Mouse (Mus musculus): ENCODE measurements at regions not wholly inside any gene's neighbourhood (a gene's known extent, or its start where the extent isn't known, plus 50 kb on each side); places are given as distances from the start of the nearest gene placed in this dataset.

- no peak for DNase-seq (ENCODE audit: low read depth, low spot score)
These were observed 693.0 kb upstream of the Gpc5 start for GRCm38 (mm10) chr14:114398861-114399557.

DNA sequence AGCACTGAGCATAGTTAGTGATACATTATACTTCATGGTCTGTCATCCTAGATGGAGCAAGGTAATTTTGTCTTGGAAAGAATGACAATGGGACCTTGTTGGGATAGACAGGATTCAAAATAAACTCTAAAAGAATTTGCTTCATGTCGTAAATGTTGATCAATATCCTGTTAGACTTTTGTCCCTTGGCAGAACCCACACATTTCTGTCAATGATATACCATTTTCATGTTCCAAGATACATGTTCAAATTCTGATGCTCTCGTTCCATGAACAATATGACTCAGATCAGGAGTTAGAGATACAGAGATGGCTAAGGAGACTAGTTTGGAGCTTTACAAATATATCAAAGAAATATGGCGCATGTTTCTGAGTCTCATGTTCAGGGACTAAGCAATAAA, 673.2 kb upstream of the Gpc5 start:
- no peak for DNase-seq (ENCODE audit: low read depth, low spot score)

- DNase-seq (ENCODE audit: low read depth, low spot score) = no peak
These were observed 666.5 kb upstream of the Gpc5 start for GRCm38 (mm10) chr14:114425475-114425874.
